Mouse (Mus musculus): Measurements from ENCODE around the gene Ube2d3. TPM values are rescaled to one million over a fixed set of nuclear protein-coding genes. Genes with fewer than 3 reads are reported as not detected.

The Ube2d3 gene
- polyA plus RNA-seq, 1 experiment, result 157 TPM

GRCm38 (mm10) chr3:135505369-135505909 is 67.5 kb downstream of the Ube2d3 start:
- no peak overlapping the region for H3K4me3 ChIP-seq (ENCODE audit: insufficient read depth, low read length)
- no peak for TF ChIP-seq POLR2A (IDR thresholded peaks at IDR 0.05; ENCODE audit: extremely low read depth, insufficient read depth, low read length)
- peak; percentile 52 for TF ChIP-seq CTCF (IDR thresholded peaks at IDR 0.05; ENCODE audit: extremely low read depth, insufficient read depth, low read length)
- H3K4me1 ChIP-seq (ENCODE audit: control insufficient read depth, insufficient read depth, low read length), result no peaks in the 10 kb centered on the region
- H3K27ac ChIP-seq (ENCODE audit: insufficient read depth, low read length), result no peak overlapping the region

GRCm38 (mm10) chr3:135505916-135506482 is 68.0 kb downstream of the Ube2d3 start:
- H3K4me3 ChIP-seq (ENCODE audit: insufficient read depth, low read length), result no peak overlapping the region
- H3K27ac ChIP-seq (ENCODE audit: insufficient read depth, low read length), result no peak overlapping the region
- TF ChIP-seq POLR2A (IDR thresholded peaks at IDR 0.05; ENCODE audit: extremely low read depth, insufficient read depth, low read length) (no peak), CTCF (IDR thresholded peaks at IDR 0.05; ENCODE audit: extremely low read depth, insufficient read depth, low read length) (no peak)
- no peaks in the 10 kb centered on the region for H3K4me1 ChIP-seq (ENCODE audit: control insufficient read depth, insufficient read depth, low read length)

GRCm38 (mm10) chr3:135507506-135507905 is 69.6 kb downstream of the Ube2d3 start:
- H3K4me3 ChIP-seq (ENCODE audit: insufficient read depth, low read length), result no peak overlapping the region
- TF ChIP-seq CTCF (IDR thresholded peaks at IDR 0.05; ENCODE audit: extremely low read depth, insufficient read depth, low read length) (no peak), POLR2A (IDR thresholded peaks at IDR 0.05; ENCODE audit: extremely low read depth, insufficient read depth, low read length) (no peak)
- H3K4me1 ChIP-seq (ENCODE audit: control insufficient read depth, insufficient read depth, low read length), result no peaks in the 10 kb centered on the region
- H3K27ac ChIP-seq (ENCODE audit: insufficient read depth, low read length), result no peak overlapping the region

GRCm38 (mm10) chr3:135508191-135508590 is 70.2 kb downstream of the Ube2d3 start:
- H3K27ac ChIP-seq (ENCODE audit: insufficient read depth, low read length), result no peak overlapping the region
- H3K4me3 ChIP-seq (ENCODE audit: insufficient read depth, low read length), result no peak overlapping the region
- H3K4me1 ChIP-seq (ENCODE audit: control insufficient read depth, insufficient read depth, low read length), result no peaks in the 10 kb centered on the region
- no peak for TF ChIP-seq CTCF (IDR thresholded peaks at IDR 0.05; ENCODE audit: extremely low read depth, insufficient read depth, low read length)

GRCm38 (mm10) chr3:135510372-135510771 is 72.4 kb downstream of the Ube2d3 start:
- Histone ChIP-seq H3K4me3 (ENCODE audit: insufficient read depth, low read length) (no peak overlapping the region), H3K4me1 (ENCODE audit: control insufficient read depth, insufficient read depth, low read length) (no peaks in the 10 kb centered on the region), H3K27ac (ENCODE audit: insufficient read depth, low read length) (no peak overlapping the region)
- TF ChIP-seq CTCF (IDR thresholded peaks at IDR 0.05; ENCODE audit: extremely low read depth, insufficient read depth, low read length) (no peak), POLR2A (IDR thresholded peaks at IDR 0.05; ENCODE audit: extremely low read depth, insufficient read depth, low read length) (no peak)

GRCm38 (mm10) chr3:135511683-135512082 is 73.7 kb downstream of the Ube2d3 start:
- H3K4me3 ChIP-seq (ENCODE audit: insufficient read depth, low read length), result no peak overlapping the region
- H3K4me1 ChIP-seq (ENCODE audit: control insufficient read depth, insufficient read depth, low read length), result no peaks in the 10 kb centered on the region
- TF ChIP-seq CTCF (IDR thresholded peaks at IDR 0.05; ENCODE audit: extremely low read depth, insufficient read depth, low read length), result no peak
- TF ChIP-seq POLR2A (IDR thresholded peaks at IDR 0.05; ENCODE audit: extremely low read depth, insufficient read depth, low read length), result no peak
- H3K27ac ChIP-seq (ENCODE audit: insufficient read depth, low read length), result no peak overlapping the region

- TF ChIP-seq CTCF (IDR thresholded peaks at IDR 0.05; ENCODE audit: extremely low read depth, insufficient read depth, low read length), result no peak
- TF ChIP-seq POLR2A (IDR thresholded peaks at IDR 0.05; ENCODE audit: extremely low read depth, insufficient read depth, low read length), result no peak
- Histone ChIP-seq H3K27ac (ENCODE audit: insufficient read depth, low read length) (no peak overlapping the region), H3K4me3 (ENCODE audit: insufficient read depth, low read length) (no peak overlapping the region), H3K4me1 (ENCODE audit: control insufficient read depth, insufficient read depth, low read length) (no peaks in the 10 kb centered on the region)
These were observed 75.3 kb downstream of the Ube2d3 start for GRCm38 (mm10) chr3:135513270-135513669.

- H3K4me1 ChIP-seq (ENCODE audit: control insufficient read depth, insufficient read depth, low read length), result no peaks in the 10 kb centered on the region
- no peak overlapping the region for H3K27ac ChIP-seq (ENCODE audit: insufficient read depth, low read length)
- no peak overlapping the region for H3K4me3 ChIP-seq (ENCODE audit: insufficient read depth, low read length)
- TF ChIP-seq CTCF (IDR thresholded peaks at IDR 0.05; ENCODE audit: extremely low read depth, insufficient read depth, low read length) (no peak), POLR2A (IDR thresholded peaks at IDR 0.05; ENCODE audit: extremely low read depth, insufficient read depth, low read length) (no peak)
These were observed 76.0 kb downstream of the Ube2d3 start for GRCm38 (mm10) chr3:135513800-135514425.

GRCm38 (mm10) chr3:135515246-135515645 is 77.3 kb downstream of the Ube2d3 start:
- TF ChIP-seq POLR2A (IDR thresholded peaks at IDR 0.05; ENCODE audit: extremely low read depth, insufficient read depth, low read length) (no peak), CTCF (IDR thresholded peaks at IDR 0.05; ENCODE audit: extremely low read depth, insufficient read depth, low read length) (no peak)
- Histone ChIP-seq H3K4me3 (ENCODE audit: insufficient read depth, low read length) (no peak overlapping the region), H3K4me1 (ENCODE audit: control insufficient read depth, insufficient read depth, low read length) (no peaks in the 10 kb centered on the region), H3K27ac (ENCODE audit: insufficient read depth, low read length) (no peak overlapping the region)

- TF ChIP-seq POLR2A (IDR thresholded peaks at IDR 0.05; ENCODE audit: extremely low read depth, insufficient read depth, low read length) (no peak), CTCF (IDR thresholded peaks at IDR 0.05; ENCODE audit: extremely low read depth, insufficient read depth, low read length) (no peak)
- Histone ChIP-seq H3K4me1 (ENCODE audit: control insufficient read depth, insufficient read depth, low read length) (no peaks in the 10 kb centered on the region), H3K27ac (ENCODE audit: insufficient read depth, low read length) (no peak overlapping the region), H3K4me3 (ENCODE audit: insufficient read depth, low read length) (no peak overlapping the region)
These were observed 78.9 kb downstream of the Ube2d3 start for GRCm38 (mm10) chr3:135516891-135517290.

Other genes with a start within 250 kb of the Ube2d3 start
- gene Cenpe, start 225.6 kb upstream of the Ube2d3 start, polyA plus RNA-seq (2012; rRNA removed), result 0.57 and 1.0 TPM in 2 replicates
- gene Bdh2, start 156.9 kb upstream of the Ube2d3 start, polyA plus RNA-seq (2012; rRNA removed), result 2.4 and 4.1 TPM in 2 replicates
- 3.7 and 5.4 TPM in 2 replicates for gene Slc9b2, start 130.4 kb upstream of the Ube2d3 start, polyA plus RNA-seq (2012; rRNA removed)
- 0.25 TPM in 2 replicates for gene Slc9b1, start 90.1 kb upstream of the Ube2d3 start, polyA plus RNA-seq (2012; rRNA removed)
- 46.9 and 47.5 TPM in 2 replicates for gene Cisd2, start 14.2 kb upstream of the Ube2d3 start, polyA plus RNA-seq (2012; rRNA removed)
- 4.9 and 5.5 TPM in 2 replicates for gene Manba, start 47.5 kb downstream of the Ube2d3 start, polyA plus RNA-seq (2012; rRNA removed)